8 mouse cellular contexts compared by ENCODE assay signal in genomic region chr5:5514196-5515076, GRCm38 (mm10). TPM values are rescaled to one million over a fixed set of nuclear protein-coding genes. Genes with fewer than 3 reads are reported as not detected.
DNase-seq lines count a peak whose midpoint lies in the region; ATAC-seq lines count a peak whose summit lies in the region.

Gene Cldn12 (minus strand): TSS chr5:5514958.

- ATAC-seq in common myeloid progenitor, adult 5-6 weeks (replicated peaks; ENCODE audit: low read depth, poor library complexity, severe bottlenecking): peak; percentile 80
- ATAC-seq in inflammation-experienced regulatory T-cells, adult 6 months: peak; percentile 89
- peak; percentile 91 for ATAC-seq in megakaryocyte-erythroid progenitor cell, adult 5-6 weeks (replicated peaks; ENCODE audit: low FRiP score, low TSS enrichment, poor library complexity, severe bottlenecking)

- peak; percentile 97 for DNase-seq in ZHBTc4 (ENCODE audit: low read depth, low spot score)
- peak; percentile 98 for DNase-seq in gastrocnemius, postnatal 14 days
- peak; percentile 96 to 98 for DNase-seq in left cerebral cortex, postnatal 10 days (ENCODE audit: extremely low spot score in 1 of 2, low spot score in 2 of 2)
- DNase-seq in right cerebral cortex, postnatal 25 days: peak; percentile 95
- peak; percentile 94 to 97 for DNase-seq in urinary bladder, postnatal 4 days (ENCODE audit: low spot score in 2 of 2)

- intact Hi-C loops in gastrocnemius, postnatal 14 days (cut with DNase I; ENCODE audit: low total_unique reads): no loop called here
- intact Hi-C loops in left cerebral cortex, postnatal 10 days (cut with DNase I): no loop called here

RNA-seq across cellular contexts. Expression of gene Cldn12, which starts in this region (rescaled TPM):
- total RNA-seq in common myeloid progenitor, adult 5-6 weeks (2017): 1.3 and 6.9 TPM in 2 replicates
- 10 to 100 TPM in 1 of 2 experiments, 1 to 10 TPM in 1; 9.3 to 11.2 TPM for total RNA-seq in gastrocnemius, postnatal 14 days (2021)
- polyA plus RNA-seq in inflammation-experienced regulatory T-cells, adult 6 months (2017; shearing (Covaris generic)): 1 to 10 TPM; 2.3 to 2.8 (median 2.3) TPM
- total RNA-seq in left cerebral cortex, postnatal 10 days (2021): 10 to 100 TPM; 45.4 to 53.8 TPM
- 0.52 and 2.0 TPM in 2 replicates for total RNA-seq in megakaryocyte-erythroid progenitor cell, adult 5-6 weeks (2014; fragmentation: Nextera tagmentation)
- total RNA-seq in megakaryocyte-erythroid progenitor cell, adult 5-6 weeks (2017): 1.6 and 3.4 TPM in 2 replicates

Comparison
In these comparisons a context has a peak if more than half of its experiments do, and no peak if none do; other contexts are left out.
1. Peak in every context shown above with its lines: DNase-seq and ATAC-seq.